Mouse (Mus musculus) urinary bladder, adult 18-20 months (tissue): Measurements from ENCODE around the gene Gm49721.
"Not testable (repeated sequence)": the region's sequence is repeated elsewhere in the genome, so short reads cannot be mapped to it uniquely, and the experiment has no call there.

Experiments
- DNase-seq, 2 experiments: peaks; one replicate each; pipeline ENCODE4 v3.0.0; 2022; ENCODE audit warnings: low spot score in 2 of 2, mixed read lengths in 2 of 2

Gene Gm49721

DNA sequence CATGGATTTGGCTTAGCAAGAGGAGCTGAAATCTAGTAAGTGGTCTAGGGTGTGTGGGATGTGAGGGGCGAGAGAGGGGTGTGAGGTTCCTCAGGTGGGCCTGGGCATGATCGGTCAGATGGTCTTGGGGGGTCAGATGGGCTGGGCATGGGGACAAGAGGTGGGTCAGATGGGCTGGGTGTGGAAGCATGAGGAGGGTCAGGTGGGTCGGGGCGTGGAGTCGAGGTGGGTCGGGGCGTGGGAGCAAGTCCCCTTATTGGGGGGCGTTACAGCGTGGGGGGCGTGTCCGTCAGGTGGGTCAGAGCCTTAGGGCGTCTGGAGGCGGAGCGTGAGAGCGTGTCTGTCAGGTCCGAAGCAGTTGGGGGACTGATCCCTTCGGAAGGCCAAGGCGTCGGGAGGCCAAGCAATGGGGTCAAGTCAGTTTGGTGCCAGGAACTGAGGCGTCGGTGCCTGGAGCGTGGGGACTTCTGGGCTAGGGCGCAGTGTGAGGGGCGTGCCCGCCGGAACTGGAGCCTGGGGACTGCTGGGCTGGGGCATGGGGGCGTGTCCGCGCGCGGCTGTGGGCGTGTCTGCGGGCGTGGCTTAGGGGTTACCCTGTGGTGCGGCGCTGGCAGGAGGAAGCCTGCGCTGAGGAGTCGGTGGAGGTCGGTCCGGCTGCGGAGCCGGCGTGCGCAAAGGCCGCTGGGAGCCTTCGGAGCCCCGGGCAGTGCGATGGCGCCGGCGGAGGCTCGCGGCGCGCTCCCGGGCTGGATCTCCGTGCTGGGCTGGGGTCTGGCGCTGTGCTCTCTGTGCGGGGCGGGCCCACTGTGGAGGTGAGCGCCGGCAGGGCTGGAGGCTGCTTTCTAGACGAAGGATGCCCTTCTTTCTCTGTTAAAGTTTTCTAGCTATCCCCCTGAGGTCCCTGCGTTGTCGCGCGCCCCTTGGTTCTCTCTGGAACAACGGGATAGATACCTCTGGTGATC is at the start of gene Gm49721:
TSS of gene Gm49721 (plus strand) at position 618 of the 962 bp plus-strand sequence.
- peak; percentile 60 to 80 for DNase-seq

DNA sequence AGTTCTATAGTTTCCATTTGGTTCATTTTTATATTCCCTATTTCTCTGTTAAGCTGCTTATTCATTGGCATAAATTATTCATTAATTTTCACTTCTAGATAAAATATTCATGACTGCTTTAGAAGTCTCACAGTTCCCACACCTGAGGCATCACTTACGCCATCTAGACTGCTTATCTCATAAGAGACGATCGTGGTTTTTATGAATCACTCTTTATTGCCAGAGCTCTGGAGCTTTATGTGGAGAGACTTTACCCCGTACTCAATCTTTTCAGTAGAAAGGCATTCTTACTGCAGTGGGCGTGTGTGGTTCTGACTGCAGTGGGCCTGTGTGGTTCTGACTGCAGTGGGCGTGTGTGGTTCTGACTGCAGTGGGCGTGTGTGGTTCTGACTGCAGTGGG is 47.1 kb upstream of the Gm49721 start:
- not testable (repeated sequence) for DNase-seq

DNA sequence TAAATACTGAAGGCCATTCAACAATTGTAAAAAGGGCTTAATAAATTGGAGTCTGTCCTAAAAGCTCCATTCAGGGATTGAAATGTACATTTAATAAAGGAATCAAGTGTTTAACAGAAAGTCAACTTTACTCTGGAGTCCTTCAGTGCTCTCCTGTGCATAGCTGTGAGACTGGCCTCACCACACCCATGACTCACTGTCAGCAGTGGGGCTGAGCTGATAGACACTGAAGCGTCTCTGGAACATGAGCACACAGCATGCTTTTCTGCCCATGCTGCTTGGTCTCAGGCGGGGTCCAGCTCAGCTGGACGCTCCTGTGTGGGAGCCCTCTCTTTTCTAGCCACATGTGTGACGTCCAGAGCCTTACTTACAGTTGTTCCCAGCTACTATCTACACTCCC is 36.1 kb upstream of the Gm49721 start:
- DNase-seq = not testable (repeated sequence)

DNA sequence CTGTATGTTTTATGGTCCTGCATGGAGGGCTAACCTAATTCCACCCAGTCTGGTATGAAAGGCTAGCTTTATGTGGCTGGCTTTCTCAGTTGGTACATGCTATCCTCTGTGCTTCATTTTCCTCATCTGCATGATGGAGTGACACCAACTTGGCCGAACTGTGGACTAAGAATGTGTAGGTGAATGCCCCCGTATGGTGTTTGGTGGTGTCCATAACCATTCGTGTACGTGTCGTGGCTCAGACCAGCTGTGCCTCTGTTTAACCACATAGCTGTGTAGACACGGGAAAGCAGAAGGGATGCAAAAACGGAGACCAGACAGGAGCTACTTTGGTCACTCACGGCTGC is 31.1 kb upstream of the Gm49721 start:
- not testable (repeated sequence) for DNase-seq

DNA sequence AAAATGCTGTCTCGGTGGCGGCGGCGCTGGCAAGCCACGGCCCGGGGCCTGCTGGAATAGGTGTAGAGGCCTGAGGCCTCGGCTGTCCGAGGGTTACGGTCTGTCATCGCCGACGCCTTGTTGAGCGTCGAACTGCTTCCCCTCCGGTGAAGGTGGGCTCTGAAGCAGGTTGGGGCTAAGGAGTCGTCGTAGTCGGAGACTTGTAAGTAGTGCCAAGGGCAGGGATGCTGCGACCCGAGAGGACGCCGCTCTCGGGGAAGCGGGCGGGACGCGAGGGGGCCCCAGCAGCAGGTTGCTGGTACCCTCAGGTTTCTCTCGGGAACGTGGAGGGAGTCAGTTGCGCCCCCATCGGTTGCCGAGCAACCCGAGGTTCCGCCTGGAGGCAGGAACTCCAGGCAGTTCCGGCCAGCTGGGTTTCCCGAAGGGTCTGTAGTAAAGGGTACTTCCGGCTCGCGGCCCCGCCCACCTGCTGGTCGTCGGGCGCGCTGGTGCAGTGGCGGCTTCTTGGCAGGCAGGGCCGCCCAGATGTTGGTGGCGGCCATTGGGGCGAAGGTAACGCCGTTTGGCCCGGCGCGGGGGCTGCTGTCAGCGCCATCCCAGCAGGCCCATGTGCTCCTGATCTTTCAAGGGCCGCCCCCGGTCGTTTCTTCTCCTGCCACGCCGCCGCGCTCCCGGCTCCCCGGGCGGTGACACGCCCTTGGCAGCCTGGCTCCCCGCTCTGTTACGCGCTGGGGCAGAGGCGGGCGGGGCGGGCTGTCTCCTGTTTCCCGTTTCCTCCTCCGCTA is 30.5 kb upstream of the Gm49721 start, which contains the start of gene Rsph3b:
TSS of gene Rsph3b (minus strand) at position 699 of the 785 bp plus-strand sequence.
- DNase-seq = peak; percentile 83 to 87

DNA sequence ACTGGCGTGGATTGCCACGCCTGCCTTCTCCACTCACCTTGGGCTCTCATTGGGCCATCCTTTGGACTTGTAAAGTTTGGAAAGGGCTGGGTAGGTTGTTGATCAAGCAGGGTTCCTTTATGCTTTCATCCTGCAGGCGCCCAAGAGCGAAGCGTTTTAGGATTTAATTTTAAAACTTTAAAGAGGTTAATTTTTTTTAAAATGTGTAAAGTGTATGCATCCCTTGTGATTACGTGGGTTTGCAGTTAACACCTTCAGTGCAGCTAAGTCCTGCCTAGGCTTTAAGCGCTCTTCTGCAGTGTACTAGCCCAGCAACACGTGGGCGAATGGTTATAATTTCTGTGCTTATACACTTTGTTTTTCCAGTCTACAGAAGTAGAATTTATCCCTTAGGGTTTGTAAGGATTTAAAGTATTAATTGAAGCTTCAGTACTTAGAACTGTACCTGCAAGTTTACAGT is 29.9 kb upstream of the Gm49721 start:
- not testable (repeated sequence) for DNase-seq

DNA sequence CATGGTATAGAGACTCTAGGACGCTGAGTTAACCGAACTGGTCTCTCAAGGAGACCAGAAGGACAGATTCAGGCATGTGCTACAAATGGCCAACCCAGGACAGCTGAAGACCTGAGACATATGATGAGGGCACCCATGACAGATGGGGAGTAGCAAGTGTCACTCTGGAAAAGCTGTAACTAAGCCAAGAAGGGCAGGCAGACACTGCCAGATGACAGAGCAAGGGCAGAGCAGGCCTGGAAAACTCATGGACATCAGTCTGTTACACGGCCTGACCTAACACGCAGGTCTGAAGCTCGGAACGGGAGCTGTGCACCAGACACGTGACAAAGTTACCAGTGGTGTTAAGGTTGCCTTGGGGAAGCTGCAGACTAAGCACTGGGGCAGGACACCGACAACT is 19.8 kb upstream of the Gm49721 start:
- not testable (repeated sequence) for DNase-seq

DNA sequence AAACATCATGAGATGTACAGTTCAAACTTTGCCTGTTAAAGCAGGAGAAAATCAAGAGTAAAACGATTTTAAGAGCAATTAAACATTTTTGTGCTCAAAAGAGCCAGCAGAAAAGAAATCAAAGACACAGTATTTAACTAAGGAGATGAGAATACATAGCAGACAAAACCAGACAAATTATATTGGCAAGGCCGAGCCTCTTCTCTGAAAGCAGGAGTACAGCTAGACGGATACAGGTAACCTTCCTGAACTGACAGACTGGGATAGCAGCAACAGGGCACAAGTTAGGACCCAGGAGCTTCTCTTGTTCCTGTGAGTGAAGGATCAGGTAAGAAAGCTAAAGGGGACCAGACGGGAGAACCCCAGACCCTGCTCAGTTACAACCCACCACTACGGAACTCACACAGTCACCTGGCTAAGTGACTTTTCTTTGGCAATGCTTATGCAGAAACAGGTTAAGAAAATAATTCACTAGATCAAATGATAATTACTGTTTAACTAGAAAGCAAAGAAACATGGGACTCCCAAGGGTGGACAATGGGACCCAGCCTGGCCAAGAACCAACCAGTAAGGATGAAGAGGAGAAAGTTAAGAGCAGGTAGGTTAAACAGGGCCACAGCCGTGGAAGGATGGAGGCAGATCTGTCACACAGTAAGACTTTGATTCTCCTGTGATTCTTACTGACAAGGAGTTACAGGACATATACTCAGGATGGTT is 19.0 kb upstream of the Gm49721 start:
- DNase-seq = not testable (repeated sequence)

DNA sequence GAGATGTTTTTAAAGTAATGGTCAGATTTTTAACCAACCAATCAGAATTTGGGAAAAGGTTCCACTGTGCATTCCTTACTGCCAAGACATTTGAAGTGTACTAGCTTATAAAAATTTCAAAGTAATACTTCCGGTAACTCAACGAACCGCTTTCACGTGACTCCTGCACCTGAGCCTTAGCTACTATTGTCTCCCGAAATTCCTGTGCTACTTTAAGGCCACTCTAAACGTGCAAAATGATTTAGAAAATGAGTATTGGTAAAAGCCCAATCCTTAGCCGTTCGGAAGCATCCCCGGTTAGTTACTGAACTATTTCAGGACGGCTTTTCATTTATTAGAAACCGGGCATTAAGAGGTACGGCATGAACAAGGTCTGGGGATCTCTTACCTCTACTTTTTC is 18.4 kb upstream of the Gm49721 start:
- not testable (repeated sequence) for DNase-seq

DNA sequence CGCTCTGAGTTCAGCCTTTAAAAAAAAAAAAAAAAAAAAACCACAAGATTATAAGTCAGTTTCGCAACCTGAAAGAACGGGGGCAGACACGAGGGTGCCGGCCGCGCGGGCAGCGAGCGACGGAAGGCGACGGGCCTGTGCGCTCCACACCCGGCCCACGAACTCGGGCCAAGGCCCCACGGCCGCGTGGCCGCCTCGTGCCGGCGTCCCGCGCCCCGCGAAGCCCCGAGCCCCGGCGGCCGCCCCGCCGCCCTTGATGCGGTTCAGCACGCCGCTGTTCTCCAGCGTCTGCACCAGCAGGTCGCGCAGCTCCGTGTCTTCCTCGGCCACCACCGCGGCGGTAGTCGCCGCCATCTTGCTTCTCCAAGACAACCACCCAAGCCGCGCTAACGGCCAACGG is 17.9 kb upstream of the Gm49721 start, which contains the start of gene Tagap1:
TSS of gene Tagap1 (minus strand) at position 381 of the 400 bp plus-strand sequence.
- peak; percentile 29 to 47 for DNase-seq

DNA sequence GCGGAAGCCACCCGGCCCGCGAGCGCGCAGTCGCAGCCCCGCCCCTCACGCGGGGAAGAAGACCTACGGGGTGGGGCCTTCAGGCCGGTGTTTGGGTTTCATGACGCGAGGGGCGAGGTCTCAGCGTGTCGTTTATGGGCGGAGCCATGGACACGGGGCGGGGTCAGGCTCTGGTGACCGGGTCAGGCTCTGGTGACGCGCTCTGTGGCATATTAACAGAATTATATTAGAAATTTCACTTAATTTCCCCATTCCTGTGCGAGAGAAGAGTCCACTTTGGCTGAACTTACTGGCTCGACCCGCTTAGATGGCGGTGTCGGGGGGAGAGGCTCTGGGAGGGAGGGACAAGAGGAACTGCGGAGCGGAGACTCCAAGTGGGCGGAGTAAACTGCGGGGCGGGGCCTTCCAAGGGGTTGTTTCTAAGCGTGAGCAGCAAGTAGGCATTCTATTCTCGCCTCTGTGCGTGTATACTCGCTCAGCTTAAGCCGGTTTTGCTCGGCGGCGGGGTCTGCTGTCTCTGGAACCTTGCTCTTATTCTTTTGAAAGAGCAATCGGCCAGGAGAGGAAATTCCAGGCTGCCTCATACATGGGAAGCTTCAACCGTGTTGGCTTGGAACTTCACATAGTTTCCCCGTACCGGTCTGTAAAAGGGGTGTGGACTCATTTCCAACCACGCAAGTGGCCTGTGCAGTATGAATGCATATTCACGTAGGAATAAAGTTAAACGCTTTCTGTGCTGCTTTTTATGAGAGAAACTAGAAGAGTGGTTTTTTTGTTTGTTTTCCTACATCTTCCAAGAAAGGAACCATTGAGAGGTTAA is 17.3 kb upstream of the Gm49721 start:
- DNase-seq = peak in 1 of 2 experiments; percentile 31

DNA sequence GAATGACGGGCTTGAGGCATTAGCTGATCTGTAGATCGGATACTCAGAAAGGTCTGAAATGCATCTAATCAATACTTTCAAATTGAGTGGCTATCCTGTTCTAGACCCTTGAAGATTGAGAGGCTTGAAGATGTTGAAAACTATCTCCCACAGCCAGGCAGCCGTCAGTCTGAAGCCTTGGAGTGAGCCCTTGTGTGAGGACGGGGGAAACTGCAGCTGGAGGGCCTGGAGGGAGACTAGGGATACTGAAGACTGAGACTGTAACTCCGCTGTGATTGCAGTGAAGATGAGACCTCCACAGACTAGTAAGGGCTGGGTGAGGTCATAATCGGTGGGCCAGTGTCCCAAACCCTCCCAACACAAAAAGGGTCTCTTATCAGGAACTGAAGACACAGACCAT is 16.4 kb upstream of the Gm49721 start:
- DNase-seq = not testable (repeated sequence)

DNA sequence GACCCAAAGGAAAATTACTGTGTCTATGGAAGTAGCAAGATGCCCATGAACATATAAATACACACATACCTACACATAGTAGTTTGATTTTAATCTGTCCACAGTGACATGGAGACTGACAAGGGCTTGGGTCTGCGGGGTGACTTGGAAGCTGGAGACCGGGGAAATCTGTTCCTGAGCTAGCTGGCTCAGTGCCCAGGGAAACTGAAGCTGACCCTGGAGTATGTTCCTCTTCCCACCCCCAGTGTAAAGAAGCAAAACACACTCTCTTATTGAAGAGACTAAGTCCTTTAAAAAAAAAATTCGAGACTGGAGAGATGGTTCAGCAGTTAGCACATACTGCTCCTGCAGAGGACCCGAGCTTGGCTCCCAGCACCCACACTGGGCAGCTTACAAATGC is 15.8 kb upstream of the Gm49721 start:
- not testable (repeated sequence) for DNase-seq

DNA sequence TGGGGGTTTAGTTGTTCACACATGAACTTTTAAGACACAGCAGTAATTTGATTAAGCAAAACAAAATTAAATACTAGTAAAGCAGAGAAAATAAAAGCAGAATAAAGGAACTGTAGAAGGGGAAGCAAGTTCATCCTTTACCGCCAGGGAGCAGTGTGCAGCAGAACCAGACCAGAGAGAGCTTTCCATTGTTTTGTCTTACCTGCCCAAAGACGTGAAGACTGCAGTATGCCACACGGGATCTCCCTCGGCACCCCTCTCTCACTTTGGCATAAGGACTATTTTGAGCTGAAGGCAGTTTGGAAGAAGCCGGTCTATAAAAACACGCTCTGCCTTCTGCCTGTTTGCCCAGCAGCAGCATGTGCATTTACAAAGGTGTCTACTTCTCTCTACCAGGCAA is 13.3 kb upstream of the Gm49721 start:
- peak in 1 of 2 experiments; percentile 25 for DNase-seq

DNA sequence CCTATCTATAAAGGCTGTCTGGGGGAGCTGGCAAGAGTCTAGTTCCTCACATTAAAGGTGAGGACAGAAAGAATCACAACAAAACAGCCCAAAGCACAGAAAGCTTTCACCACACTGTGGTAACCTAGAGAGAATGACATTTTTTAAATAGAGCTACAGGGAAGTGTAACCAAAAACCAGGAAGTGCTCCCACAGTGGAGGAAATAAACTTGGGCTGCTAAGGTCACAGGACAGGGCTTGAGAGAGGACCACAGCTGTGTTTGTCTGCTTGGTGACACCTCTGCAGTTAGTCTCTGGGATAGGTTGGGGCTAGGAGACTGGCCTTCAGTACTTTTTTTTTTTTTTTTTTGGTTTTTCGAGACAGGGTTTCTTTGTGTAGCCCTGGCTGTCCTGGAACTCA is 11.0 kb upstream of the Gm49721 start:
- not testable (repeated sequence) for DNase-seq

DNA sequence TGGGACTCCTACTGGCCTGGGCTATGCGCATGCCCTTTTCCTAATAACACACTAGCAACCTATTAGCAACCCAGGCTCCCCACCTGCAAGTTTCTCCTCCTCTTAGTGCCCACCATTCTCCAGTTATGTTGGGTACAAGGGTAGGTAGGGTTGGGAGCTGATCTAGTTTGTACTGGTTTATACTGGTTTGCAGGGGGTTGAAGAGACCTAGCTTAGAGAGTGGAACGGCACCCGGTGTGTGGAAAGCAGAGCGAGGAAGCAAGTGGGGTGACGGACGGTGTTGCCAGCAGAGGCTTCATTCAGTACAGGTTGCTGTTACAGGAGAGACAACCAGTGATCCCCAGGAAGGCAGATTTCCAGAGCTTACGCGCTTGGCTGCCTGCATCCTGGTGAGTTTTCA is 8.4 kb upstream of the Gm49721 start, which contains the start of gene Rnaset2b:
TSS of gene Rnaset2b (plus strand) at position 301 of the 400 bp plus-strand sequence.
- DNase-seq = not testable (repeated sequence)

DNA sequence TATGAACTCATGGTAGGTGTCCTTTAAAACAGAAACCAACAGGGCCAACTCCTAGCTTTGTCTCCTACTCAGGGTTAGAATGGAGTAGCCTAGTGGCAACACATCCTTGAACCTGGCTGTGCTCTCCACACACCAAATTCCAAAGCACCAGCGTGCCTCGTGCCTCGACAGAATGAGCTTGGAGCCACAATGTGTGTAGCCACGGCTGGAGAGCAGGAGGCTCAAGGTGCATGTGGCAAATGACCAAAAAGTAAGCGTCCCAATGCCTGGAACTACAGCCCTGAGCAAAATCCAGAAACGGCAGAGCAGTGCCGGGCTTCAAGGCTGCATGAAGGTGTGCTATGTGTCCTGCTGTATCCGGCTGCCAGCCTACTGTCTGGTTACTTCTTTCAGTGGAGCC is 7.5 kb upstream of the Gm49721 start:
- not testable (repeated sequence) for DNase-seq

DNA sequence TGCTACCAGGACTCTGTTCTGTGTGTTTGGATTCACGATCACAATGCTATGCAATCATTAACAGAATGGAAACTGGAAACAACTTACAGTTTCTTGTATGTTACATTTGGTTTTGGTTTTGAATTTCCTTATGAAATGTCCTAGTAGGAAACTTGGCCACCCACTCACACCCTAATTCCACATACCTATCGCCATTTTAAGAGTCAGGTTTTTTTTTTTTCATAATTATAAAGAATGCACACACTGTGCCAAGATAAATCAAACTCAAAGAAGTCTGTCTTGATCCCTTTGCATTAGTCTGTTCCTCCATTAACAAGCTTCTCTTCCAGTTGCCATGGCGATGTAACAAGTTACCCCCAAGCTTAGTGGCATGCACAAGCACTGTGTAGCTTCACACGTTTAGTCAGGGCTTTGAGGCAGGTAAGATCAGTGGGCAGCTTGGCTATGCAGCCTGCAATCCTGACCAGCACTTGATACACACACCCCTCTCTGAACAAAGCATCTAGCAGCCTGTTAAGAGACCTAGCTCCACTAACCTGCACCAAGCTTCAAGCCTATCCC is 5.8 kb upstream of the Gm49721 start:
- DNase-seq = not testable (repeated sequence)

DNA sequence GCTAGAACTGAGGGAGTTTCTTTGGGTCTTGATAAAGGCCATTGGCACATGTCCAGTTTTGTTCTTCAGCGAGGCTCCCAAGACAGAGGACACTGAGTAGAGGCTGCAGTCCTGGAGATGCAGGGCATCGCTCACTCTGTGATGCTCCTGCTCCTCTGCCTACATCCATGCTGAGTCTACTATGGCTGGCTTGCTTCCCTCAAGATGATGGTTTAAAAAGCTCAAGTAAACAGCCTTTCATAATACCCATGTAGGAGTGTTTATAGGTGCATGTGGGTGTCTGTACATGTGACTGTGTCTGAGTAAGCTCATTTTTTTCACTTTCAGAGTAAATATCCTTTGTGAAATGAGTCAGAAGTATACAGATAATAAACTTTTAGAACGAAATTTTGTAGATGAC is 3.7 kb upstream of the Gm49721 start:
- not testable (repeated sequence) for DNase-seq

DNA sequence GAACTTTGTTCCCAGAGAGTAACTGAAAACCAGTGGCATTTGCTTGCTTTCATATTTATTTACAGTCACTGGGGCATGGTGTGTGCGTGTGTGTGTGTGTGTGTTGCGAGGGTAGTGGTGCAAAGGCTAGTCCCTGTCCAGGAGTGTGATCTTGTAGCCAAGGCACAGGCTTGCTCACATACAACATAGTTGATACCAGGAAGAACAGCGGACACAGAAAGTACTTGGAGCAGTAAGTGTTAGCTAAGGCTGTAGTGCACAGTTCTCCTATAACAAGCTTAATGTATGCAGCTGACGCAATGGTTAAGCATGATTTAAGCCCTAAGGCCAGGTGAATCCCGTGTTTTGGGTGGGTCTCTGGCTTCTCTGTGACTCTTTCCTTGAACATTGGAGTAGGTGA is 676 bp downstream of the Gm49721 start:
- DNase-seq = not testable (repeated sequence)
